Mouse (Mus musculus): ENCODE measurements at regions not wholly inside any gene's neighbourhood (a gene's known extent, or its start where the extent isn't known, plus 50 kb on each side); places are given as distances from the start of the nearest gene placed in this dataset.
"Not testable (repeated sequence)": the region's sequence is repeated elsewhere in the genome, so short reads cannot be mapped to it uniquely, and the experiment has no call there.

- ATAC-seq (ENCODE audit: insufficient number of reproducible peaks, low FRiP score, low TSS enrichment), result no peak
Observed at GRCm38 (mm10) chr10:26576153-26576552, 177.1 kb upstream of the Arhgap18 start.

GRCm38 (mm10) chr10:26577087-26577486 lies 176.1 kb upstream of the Arhgap18 start:
- ATAC-seq (ENCODE audit: insufficient number of reproducible peaks, low FRiP score, low TSS enrichment), result no peak

GRCm38 (mm10) chr10:26585106-26585505 lies 168.1 kb upstream of the Arhgap18 start:
- ATAC-seq (ENCODE audit: insufficient number of reproducible peaks, low FRiP score, low TSS enrichment), result no peak

- ATAC-seq (ENCODE audit: insufficient number of reproducible peaks, low FRiP score, low TSS enrichment), result not testable (repeated sequence)
Observed at GRCm38 (mm10) chr10:26607081-26607480, 146.1 kb upstream of the Arhgap18 start.

- ATAC-seq (ENCODE audit: insufficient number of reproducible peaks, low FRiP score, low TSS enrichment), result no peak
Observed at GRCm38 (mm10) chr10:26611246-26611645, 142.0 kb upstream of the Arhgap18 start.

- no peak for ATAC-seq (ENCODE audit: insufficient number of reproducible peaks, low FRiP score, low TSS enrichment)
Observed at GRCm38 (mm10) chr10:26630196-26630760, 122.9 kb upstream of the Arhgap18 start.

- ATAC-seq (ENCODE audit: insufficient number of reproducible peaks, low FRiP score, low TSS enrichment), result no peak
Observed at GRCm38 (mm10) chr10:26632266-26632665, 121.0 kb upstream of the Arhgap18 start.

GRCm38 (mm10) chr10:26637459-26637858 lies 115.8 kb upstream of the Arhgap18 start:
- no peak for ATAC-seq (ENCODE audit: insufficient number of reproducible peaks, low FRiP score, low TSS enrichment)

GRCm38 (mm10) chr10:26638056-26638455 lies 115.2 kb upstream of the Arhgap18 start:
- ATAC-seq (ENCODE audit: insufficient number of reproducible peaks, low FRiP score, low TSS enrichment), result no peak

- no peak for ATAC-seq (ENCODE audit: insufficient number of reproducible peaks, low FRiP score, low TSS enrichment)
Observed at GRCm38 (mm10) chr10:26639118-26639517, 114.1 kb upstream of the Arhgap18 start.

- no peak for ATAC-seq (ENCODE audit: insufficient number of reproducible peaks, low FRiP score, low TSS enrichment)
Observed at GRCm38 (mm10) chr10:26653103-26653502, 100.1 kb upstream of the Arhgap18 start.

GRCm38 (mm10) chr10:26664270-26664669 lies 89.0 kb upstream of the Arhgap18 start:
- no peak for ATAC-seq (ENCODE audit: insufficient number of reproducible peaks, low FRiP score, low TSS enrichment)

- no peak for ATAC-seq (ENCODE audit: insufficient number of reproducible peaks, low FRiP score, low TSS enrichment)
Observed at GRCm38 (mm10) chr10:26679500-26680227, 73.6 kb upstream of the Arhgap18 start.

GRCm38 (mm10) chr10:26694761-26695160 lies 58.5 kb upstream of the Arhgap18 start:
- no peak for ATAC-seq (ENCODE audit: insufficient number of reproducible peaks, low FRiP score, low TSS enrichment)

- ATAC-seq (ENCODE audit: insufficient number of reproducible peaks, low FRiP score, low TSS enrichment), result peak; percentile 49; the same call in 1 of the 2 replicates
Observed at GRCm38 (mm10) chr10:26695212-26695933, 57.8 kb upstream of the Arhgap18 start.
